Mouse (Mus musculus) spleen, adult 2 months (tissue): ENCODE data around the gene Cd2.

Experiments used
- CTCF ChIP-seq: fragments of 200-500 bp; IDR thresholded peaks from 2 replicates; pipeline ENCODE4 v1.5.1; 2011; ENCODE audit warnings: mild to moderate bottlenecking, inconsistent platforms; ENCODE audit not compliant: insufficient read depth, insufficient read length, insufficient replicate concordance; ENCODE audit errors: extremely low read depth
- POLR2A ChIP-seq: fragments of 200-500 bp; IDR thresholded peaks from 2 replicates; pipeline ENCODE4 v1.6.1; 2011; ENCODE audit warnings: low read depth, low read length, inconsistent platforms

DNA sequence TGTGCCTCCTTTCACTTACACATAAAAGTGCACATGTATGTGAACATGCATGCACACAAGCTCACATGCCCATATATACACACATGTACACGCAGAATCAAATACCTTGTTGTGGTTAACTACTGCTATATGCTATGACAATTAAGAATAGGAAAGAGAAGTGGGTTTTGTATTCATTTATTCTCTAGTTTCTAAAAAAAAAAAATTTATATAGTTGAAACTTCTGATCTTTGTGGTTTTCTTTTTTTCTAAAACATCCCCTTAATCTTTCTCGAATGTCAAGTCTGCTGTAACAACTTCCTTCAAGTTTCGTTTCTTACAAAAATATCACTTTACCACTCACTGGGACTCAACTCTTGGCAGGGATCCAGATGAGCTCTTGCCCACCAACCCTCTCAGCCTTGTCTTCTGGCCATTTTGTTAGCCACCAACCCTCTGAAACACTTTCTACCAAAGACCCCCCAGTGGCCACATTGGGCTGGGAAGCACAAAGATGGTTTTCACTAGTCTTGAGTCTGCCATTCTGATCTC is 22.1 kb downstream of the Cd2 start:
- TF ChIP-seq CTCF, result no peak
- TF ChIP-seq POLR2A, result no peak
